Mouse (Mus musculus): ENCODE measurements around the gene S1pr2.

- no peak for TF ChIP-seq CTCF (IDR thresholded peaks at IDR 0.05; ENCODE audit: borderline replicate concordance, insufficient read depth, low read length)
- no peak for TF ChIP-seq POLR2A (IDR thresholded peaks at IDR 0.05; ENCODE audit: low read depth, low read length)
These were observed 17.1 kb downstream of the S1pr2 start, which contains the start of gene Dnmt1 for GRCm38 (mm10) chr9:20959430-20959938.
